Mouse (Mus musculus) embryonic facial prominence, embryonic 10.5 days (tissue): ENCODE results near the gene Necab2. TPM values are rescaled to one million over a fixed set of nuclear protein-coding genes. Genes with fewer than 3 reads are reported as not detected.

ENCODE experiments used
- DNase-seq: peaks from one replicate; pipeline ENCODE4 v3.0.0-alpha.2; 2017; ENCODE audit warnings: low spot score
- H3K27ac ChIP-seq: fragments of 300-500 bp; sonication (generic); replicated peaks from 2 replicates; pipeline ENCODE4 v1.5.1; 2016; ENCODE audit warnings: mild to moderate bottlenecking
- H3K27me3 ChIP-seq: fragments of 300-500 bp; sonication (generic); replicated peaks from 2 replicates; pipeline ENCODE4 v1.6.1; 2016; ENCODE audit warnings: low read depth, mild to moderate bottlenecking; ENCODE audit not compliant: poor library complexity, severe bottlenecking
- H3K36me3 ChIP-seq: fragments of 300-500 bp; sonication (generic); replicated peaks from 2 replicates; pipeline ENCODE4 v1.6.1; 2016; ENCODE audit warnings: mild to moderate bottlenecking, moderate library complexity
- H3K4me1 ChIP-seq: fragments of 300-500 bp; sonication (generic); 2 replicates; pipeline ENCODE4 v1.6.1; 2016
- H3K4me3 ChIP-seq: fragments of 300-500 bp; sonication (generic); 2 replicates; pipeline ENCODE4 v1.5.1; 2016; ENCODE audit warnings: mild to moderate bottlenecking, moderate library complexity
- H3K9me3 ChIP-seq: fragments of 300-500 bp; sonication (generic); 2 replicates; pipeline ENCODE4 v1.6.1; 2016; ENCODE audit warnings: mild to moderate bottlenecking
- WGBS: fragments of 180-500 bp; shearing (Covaris S2); methylation state at CpG from one replicate; pipeline ENCODE4 v1.1.7; 2016; 5-methylcytosine and 5-hydroxymethylcytosine counted together
- polyA plus RNA-seq: library from polyadenylated mRNA; unstranded; fragments of >200 nt; fragmentation: Nextera tagmentation; extraction: Ambion mirVana; gene quantifications from 2 replicates; pipeline ENCODE4 v1.2.1, GENCODE M21; 2016

The Necab2 gene
- polyA plus RNA-seq, 1 experiment from 2014 or later, result 8.8 TPM

DNA sequence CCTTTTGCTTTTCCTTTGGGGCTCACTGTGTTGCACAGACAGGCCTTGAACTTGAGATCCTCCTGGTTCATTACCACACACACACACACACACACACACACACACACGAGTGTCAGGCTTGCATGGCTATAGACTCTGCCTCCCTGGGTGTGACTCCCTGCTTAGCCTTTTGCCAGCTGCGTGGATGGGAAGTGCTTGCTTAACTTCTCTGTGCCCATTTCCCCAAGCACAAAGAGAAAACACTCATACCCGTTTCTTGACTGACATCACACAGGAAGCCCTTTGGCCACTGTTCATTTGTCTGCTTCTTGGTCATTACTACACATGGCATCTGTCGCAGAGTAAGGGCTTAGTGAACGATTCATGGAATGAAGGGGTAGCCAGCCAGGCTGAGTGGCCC is 4.5 kb upstream of the Necab2 start:
- H3K4me1 ChIP-seq, result peaks cover 52% of the 10 kb centered on the region
- H3K4me3 ChIP-seq, result no peak overlapping the region
- no peaks in the 10 kb centered on the region for H3K36me3 ChIP-seq
- no peak for DNase-seq
- H3K27ac ChIP-seq, result no peak overlapping the region
- H3K9me3 ChIP-seq, result no peaks in the 10 kb centered on the region
- H3K27me3 ChIP-seq, result peaks cover 44% of the 10 kb centered on the region
- WGBS, result 72% methylated on average over 5 of the region's 5 CpGs

DNA sequence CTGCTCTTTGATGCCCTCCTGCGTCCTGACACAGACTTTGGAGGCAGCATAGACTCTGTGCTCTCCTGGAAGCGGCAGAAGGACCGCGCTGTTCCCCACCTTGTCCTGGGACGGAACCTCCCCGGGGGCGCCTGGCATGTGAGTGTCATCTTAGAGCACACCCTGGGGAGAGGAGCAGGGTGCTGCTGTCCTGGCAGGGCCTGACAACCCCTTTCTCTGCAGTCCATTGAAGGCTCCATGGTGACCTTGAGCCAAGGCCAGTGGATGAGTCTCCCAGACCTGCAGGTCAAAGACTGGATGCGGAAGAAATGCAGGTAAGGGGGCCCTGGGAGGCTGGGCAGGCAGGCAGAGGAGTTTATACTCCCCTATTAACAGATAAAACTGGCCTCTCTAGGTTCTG is 3.5 kb upstream of the Necab2 start:
- Histone ChIP-seq H3K9me3 (no peaks in the 10 kb centered on the region), H3K27ac (no peak overlapping the region), H3K4me3 (no peak overlapping the region), H3K27me3 (peaks cover 53% of the 10 kb centered on the region), H3K4me1 (peaks cover 54% of the 10 kb centered on the region), H3K36me3 (no peaks in the 10 kb centered on the region)
- no peak for DNase-seq
- 93% methylated on average over 8 of the region's 8 CpGs for WGBS

DNA sequence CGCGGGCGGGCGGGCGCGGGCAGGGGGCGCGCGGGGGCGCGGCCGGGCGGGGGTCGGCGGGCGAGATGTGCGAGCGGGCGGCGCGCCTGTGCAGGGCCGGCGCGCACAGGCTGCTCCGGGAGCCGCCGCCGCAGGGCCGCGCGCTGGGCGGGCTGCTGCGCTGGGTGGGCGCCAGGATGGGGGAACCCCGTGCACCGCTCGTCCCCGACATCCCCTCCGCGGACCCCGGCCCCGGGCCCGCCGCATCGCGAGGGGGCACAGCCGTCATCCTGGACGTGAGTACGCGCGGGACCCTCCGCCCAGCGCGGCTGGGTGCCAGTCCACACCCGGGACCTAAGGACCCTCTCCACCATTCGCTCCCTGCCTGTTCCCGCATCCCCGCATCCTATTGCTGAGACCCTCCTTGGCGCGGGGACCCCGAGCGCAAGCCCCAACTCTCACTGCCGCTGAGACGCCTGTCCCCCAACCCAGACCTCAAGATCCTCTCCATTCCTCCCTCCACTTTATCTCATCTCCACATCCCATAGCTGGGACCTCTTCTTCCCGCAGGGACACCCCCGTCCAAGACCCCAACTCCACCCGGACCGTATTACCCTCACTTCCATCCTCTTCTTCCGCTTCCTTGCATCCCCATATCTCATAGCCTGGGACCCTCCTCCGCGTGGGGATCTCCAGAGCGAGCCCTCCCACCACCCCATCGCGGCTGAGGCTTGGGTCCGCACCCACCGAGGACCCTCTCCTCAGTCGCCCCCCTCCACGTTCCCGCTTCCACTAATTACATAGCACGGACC is 666 bp downstream of the Necab2 start:
- Histone ChIP-seq H3K4me3 (peak overlapping the region; percentile 78), H3K27ac (peak overlapping the region; percentile 92), H3K9me3 (no peaks in the 10 kb centered on the region), H3K36me3 (no peaks in the 10 kb centered on the region; the same call in 1 of the 2 replicates), H3K4me1 (peaks cover 29% of the 10 kb centered on the region), H3K27me3 (peaks cover 63% of the 10 kb centered on the region)
- 3% methylated on average over 70 of the region's 80 CpGs for WGBS
- peak; percentile 63 for DNase-seq

DNA sequence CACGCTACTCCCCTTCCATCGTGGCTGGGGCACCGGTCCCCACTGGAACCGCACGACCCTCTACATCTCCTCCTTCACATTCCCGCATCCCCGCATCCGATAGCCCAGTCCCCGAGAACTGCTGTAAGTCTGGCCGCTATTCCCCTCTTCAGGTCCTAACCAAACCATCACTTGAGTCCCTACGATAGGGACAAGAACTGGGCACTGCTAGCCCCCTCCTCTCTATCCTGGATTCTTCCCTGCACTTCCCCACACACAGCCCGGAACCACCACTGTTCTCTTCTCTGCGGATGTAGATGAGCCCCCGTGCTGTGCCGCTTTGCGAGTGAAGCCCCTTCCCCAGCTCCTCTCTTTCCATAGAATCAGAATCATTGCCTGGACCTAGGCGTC is 1.3 kb downstream of the Necab2 start:
- no peaks in the 10 kb centered on the region; the same call in 1 of the 2 replicates for H3K36me3 ChIP-seq
- no peak for DNase-seq
- peak overlapping the region; percentile 78 for H3K4me3 ChIP-seq
- H3K4me1 ChIP-seq, result peaks cover 29% of the 10 kb centered on the region
- WGBS, result 1% methylated on average over 17 of the region's 17 CpGs
- H3K9me3 ChIP-seq, result no peaks in the 10 kb centered on the region
- H3K27me3 ChIP-seq, result peaks cover 57% of the 10 kb centered on the region
- peak overlapping the region; percentile 92; the same call in 1 of the 2 replicates for H3K27ac ChIP-seq

DNA sequence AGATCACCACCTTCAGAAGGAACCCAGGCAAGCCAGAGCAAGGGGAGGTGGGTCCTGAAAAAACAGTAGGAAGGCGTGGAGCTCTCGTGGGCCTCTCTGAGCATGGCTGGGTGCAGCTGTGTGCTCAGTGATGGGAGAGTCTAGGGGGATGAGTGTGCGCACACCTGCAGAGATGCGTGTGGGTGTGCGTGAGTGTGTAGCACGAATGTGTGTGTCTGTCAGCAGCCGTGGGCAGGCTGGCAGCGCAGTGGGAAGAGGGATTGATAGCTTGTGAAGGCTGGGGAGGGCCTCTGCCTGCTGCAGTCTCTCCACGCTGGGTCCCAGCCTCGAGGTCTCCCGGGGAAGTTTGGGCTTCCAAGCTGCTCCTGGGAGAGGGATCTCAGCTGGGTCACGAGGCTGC is 3.1 kb downstream of the Necab2 start:
- H3K36me3 ChIP-seq, result no peaks in the 10 kb centered on the region; the same call in 1 of the 2 replicates
- no peak overlapping the region for H3K27ac ChIP-seq
- peaks cover 32% of the 10 kb centered on the region for H3K4me1 ChIP-seq
- DNase-seq, result no peak
- H3K9me3 ChIP-seq, result no peaks in the 10 kb centered on the region
- H3K27me3 ChIP-seq, result peaks cover 50% of the 10 kb centered on the region
- no peak overlapping the region for H3K4me3 ChIP-seq
- 71% methylated on average over 12 of the region's 12 CpGs for WGBS

DNA sequence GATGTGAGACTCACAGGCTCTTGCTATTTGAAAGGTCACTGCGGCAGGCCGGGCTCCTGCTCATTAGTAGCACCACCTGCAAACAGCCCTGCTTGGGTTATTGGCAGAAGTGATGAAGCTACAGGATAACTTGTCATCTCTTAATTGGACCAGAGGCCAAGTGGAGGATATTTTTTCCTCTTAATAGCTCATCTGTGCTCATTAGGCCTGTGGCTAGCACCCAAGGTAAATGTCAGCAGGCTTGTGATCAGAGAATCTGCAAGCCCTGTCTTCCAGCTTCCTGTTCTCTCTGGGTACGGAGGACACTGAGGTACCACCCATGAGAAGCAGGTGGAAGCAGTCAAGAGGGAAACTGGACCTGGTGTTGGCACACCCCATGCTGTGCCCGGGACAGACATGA is 4.6 kb downstream of the Necab2 start:
- Histone ChIP-seq H3K27ac (no peak overlapping the region), H3K27me3 (peaks cover 35% of the 10 kb centered on the region), H3K4me1 (peaks cover 29% of the 10 kb centered on the region), H3K4me3 (no peak overlapping the region), H3K36me3 (no peaks in the 10 kb centered on the region; the same call in 1 of the 2 replicates), H3K9me3 (no peaks in the 10 kb centered on the region)
- WGBS, result 87% methylated on average over 4 of the region's 4 CpGs
- no peak for DNase-seq

DNA sequence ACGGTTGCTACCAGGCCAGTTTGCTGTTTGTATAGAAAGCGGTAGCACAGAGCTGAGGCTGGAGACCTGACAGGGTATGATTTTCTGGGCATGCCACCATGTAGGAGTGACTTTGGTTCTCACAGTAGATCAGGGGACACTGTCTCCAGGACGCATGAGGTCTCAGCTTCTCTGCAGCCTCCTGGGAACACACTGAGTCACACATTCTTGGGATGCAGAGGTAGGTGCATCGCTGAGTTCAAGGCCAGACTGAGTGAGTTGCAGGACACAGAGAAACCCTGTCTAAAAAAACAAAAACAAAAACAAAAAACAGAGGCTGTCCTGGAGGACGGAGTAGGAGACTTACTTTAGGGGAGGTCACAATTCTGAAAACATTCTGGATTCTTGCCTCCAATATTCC is 6.4 kb downstream of the Necab2 start:
- 86% methylated on average over 5 of the region's 5 CpGs for WGBS
- no peak for DNase-seq
- no peak overlapping the region for H3K27ac ChIP-seq
- no peaks in the 10 kb centered on the region; the same call in 1 of the 2 replicates for H3K36me3 ChIP-seq
- H3K9me3 ChIP-seq, result no peaks in the 10 kb centered on the region
- H3K4me3 ChIP-seq, result no peak overlapping the region
- peaks cover 24% of the 10 kb centered on the region for H3K27me3 ChIP-seq
- peaks cover 15% of the 10 kb centered on the region for H3K4me1 ChIP-seq

DNA sequence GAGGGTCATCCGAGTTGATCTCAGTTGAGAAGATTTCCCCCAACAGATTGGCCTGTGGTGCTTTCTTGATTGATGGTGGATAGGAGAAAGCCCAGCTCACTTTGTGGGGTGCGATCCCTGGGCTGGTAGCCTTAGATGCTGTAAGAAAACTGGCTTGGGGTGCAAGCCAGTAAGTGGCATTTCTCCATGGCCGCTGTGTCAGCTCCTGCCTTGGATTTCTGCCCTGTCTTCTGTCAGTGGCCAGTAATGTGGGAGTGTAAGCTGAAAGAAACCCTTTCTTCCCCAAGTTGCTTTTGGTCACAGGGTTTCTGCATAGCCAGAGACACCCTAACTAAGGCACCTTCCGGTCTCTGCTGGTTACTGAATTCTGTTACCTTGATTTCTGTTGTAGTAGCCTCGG is 9.5 kb downstream of the Necab2 start:
- no peaks in the 10 kb centered on the region for H3K9me3 ChIP-seq
- 89% methylated on average over 5 of the region's 5 CpGs for WGBS
- no peak overlapping the region for H3K4me3 ChIP-seq
- no peaks in the 10 kb centered on the region; the same call in 1 of the 2 replicates for H3K36me3 ChIP-seq
- H3K4me1 ChIP-seq, result peaks cover 10% of the 10 kb centered on the region; the same call in 1 of the 2 replicates
- DNase-seq, result no peak
- no peak overlapping the region for H3K27ac ChIP-seq
- no peaks in the 10 kb centered on the region for H3K27me3 ChIP-seq

DNA sequence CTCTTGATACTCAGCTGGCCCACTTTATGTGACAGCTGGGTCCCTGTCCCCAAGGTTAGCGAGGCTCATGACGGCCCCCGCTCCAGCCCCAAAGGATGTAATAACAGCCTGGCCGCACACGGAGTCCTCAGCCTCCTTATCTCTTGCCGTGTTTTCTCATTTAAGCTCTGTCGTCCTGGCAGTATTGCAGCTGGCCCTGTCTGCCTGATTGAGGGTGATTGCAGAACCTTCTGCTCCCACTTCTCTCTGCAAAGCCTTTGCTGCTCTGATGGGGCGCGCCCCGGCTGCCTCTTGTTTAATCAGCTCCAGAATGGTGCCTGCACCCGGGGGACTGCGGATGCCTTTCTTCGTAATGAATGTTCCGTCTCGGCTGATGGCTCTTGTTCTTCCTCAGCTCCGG is 13.2 kb downstream of the Necab2 start:
- Histone ChIP-seq H3K4me3 (no peak overlapping the region), H3K27me3 (peaks cover 13% of the 10 kb centered on the region), H3K36me3 (no peaks in the 10 kb centered on the region), H3K4me1 (peaks cover 16% of the 10 kb centered on the region), H3K9me3 (no peaks in the 10 kb centered on the region), H3K27ac (no peak overlapping the region)
- 72% methylated on average over 16 of the region's 16 CpGs for WGBS
- DNase-seq, result no peak

DNA sequence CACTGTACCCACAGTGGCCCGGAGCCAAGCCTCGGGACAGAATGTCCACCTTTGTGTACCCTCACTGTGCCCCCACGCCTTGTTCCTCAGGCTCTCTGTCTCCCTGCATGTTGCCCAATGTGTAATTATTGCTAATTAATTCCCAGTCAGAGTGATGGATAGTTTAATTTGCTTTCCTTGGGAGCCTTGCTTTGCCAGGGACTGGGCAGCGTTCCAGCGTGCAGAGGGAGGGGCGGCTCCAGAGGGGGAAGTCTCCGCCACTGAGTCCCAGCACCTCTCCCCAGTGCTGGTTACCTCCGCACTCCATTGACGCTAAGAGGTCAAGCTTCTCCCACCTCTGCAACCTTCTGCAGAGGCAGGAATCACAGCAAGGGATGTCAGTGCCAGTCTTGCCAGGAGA is 14.8 kb downstream of the Necab2 start:
- Histone ChIP-seq H3K36me3 (no peaks in the 10 kb centered on the region), H3K9me3 (no peaks in the 10 kb centered on the region), H3K27me3 (peaks cover 29% of the 10 kb centered on the region), H3K4me1 (peaks cover 29% of the 10 kb centered on the region), H3K4me3 (no peak overlapping the region), H3K27ac (no peak overlapping the region)
- WGBS, result 83% methylated on average over 9 of the region's 9 CpGs
- DNase-seq, result no peak

DNA sequence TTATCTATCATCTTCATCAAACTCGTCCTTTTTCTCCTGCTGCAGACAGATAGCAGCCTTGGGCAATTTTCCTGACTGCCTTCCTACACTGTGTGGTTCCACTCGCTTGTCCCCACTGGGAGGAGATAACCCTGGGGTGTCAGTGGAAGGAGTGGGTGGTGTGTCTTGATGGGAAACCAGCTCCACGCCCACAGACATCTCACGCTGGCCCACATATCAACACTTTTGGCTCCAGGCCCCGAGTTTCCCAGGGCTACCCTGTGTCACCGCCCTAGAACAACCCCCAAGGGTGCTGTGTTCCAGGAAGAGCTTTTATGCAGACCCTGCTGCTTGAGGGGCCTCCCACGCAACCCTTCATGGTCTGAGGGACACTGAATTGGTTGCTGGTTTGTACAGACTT is 17.2 kb downstream of the Necab2 start:
- H3K4me3 ChIP-seq, result no peak overlapping the region
- DNase-seq, result no peak
- 67% methylated on average over 7 of the region's 7 CpGs for WGBS
- no peaks in the 10 kb centered on the region for H3K9me3 ChIP-seq
- peaks cover 42% of the 10 kb centered on the region for H3K27me3 ChIP-seq
- H3K4me1 ChIP-seq, result peaks cover 34% of the 10 kb centered on the region
- H3K36me3 ChIP-seq, result no peaks in the 10 kb centered on the region
- no peak overlapping the region for H3K27ac ChIP-seq

DNA sequence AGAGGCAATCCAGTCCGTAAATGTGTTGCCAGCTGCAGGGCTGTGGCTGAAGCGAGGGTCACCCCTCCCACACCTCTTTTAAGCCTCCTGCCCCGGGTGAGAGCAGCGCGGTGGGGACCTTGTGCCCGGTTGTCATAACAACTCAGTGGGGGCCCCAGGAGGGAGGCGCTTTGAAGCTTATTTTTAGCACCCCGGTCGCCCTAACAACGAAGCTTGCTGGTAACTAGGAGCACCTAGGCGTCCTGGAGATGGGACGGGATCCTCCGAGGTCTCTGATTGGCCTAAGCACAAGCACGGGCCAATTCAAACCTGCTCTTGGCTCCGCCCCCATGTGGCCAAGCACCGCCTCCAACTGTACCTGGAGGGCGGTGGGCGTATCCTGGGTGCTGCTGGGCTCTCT is 19.6 kb downstream of the Necab2 start:
- Histone ChIP-seq H3K9me3 (no peaks in the 10 kb centered on the region), H3K27me3 (peaks cover 42% of the 10 kb centered on the region), H3K4me3 (peak overlapping the region; percentile 44), H3K27ac (0 out of 2 replicates have a peak overlapping the region, but pooled peaks have one; percentile 20), H3K4me1 (peaks cover 30% of the 10 kb centered on the region), H3K36me3 (no peaks in the 10 kb centered on the region)
- peak; percentile 62 for DNase-seq
- 2% methylated on average over 18 of the region's 18 CpGs for WGBS

DNA sequence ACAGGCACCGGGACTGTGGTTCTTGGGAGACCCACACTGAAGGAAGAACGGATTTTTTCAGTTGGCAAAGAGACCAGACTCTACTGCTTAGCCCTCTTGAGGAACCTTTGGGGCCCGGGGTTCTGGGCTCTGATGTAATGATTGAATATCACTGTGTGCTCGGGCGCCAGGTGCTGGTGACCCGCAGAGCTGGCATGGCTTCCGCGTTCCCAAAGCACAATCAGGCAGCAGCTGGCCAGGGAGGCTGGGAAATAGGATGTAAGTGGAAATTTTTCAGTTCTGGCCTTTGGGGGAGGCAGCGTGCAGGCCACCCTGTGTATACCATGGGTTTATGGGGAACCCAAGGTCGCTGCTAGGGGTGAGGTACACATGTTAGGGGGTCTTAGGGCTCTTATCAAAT is 20.3 kb downstream of the Necab2 start:
- no peak overlapping the region for H3K27ac ChIP-seq
- H3K27me3 ChIP-seq, result peaks cover 42% of the 10 kb centered on the region

More for the DNA sequence above, 20.3 kb downstream of the Necab2 start:
- Histone ChIP-seq H3K4me1 (peaks cover 30% of the 10 kb centered on the region), H3K36me3 (no peaks in the 10 kb centered on the region), H3K9me3 (no peaks in the 10 kb centered on the region), H3K4me3 (no peak overlapping the region)
- no peak for DNase-seq
- WGBS, result 76% methylated on average over 10 of the region's 10 CpGs
